Mouse (Mus musculus) G1E (cell line): Measurements from ENCODE around the gene Arhgef10l.

Experiments
- CTCF ChIP-seq: IDR thresholded peaks from 2 replicates; pipeline ENCODE4 v1.5.1; 2012; ENCODE audit warnings: low read depth, low read length, inconsistent platforms, mixed read lengths
- POLR2AphosphoS5 ChIP-seq: IDR thresholded peaks from 2 replicates; pipeline ENCODE4 v1.6.1; 2012; ENCODE audit warnings: low read depth, low read length, inconsistent platforms; ENCODE audit not compliant: insufficient replicate concordance

GRCm38 (mm10) chr4:140662882-140663585 is 2.8 kb downstream of the Arhgef10l start:
- TF ChIP-seq POLR2AphosphoS5 (no peak), CTCF (no peak)
